Mouse (Mus musculus) right cerebral cortex, adult 18-20 months (tissue): ENCODE measurements around the gene Med13l.

Source experiments
- DNase-seq: peaks from one replicate; pipeline ENCODE4 v3.0.0; 2022; ENCODE audit warnings: mixed read lengths

Gene Med13l

GRCm38 (mm10) chr5:118596452-118597092 lies 36.1 kb downstream of the Med13l start:
- no peak for DNase-seq

- no peak for DNase-seq
Observed at GRCm38 (mm10) chr5:118598601-118599000, 38.1 kb downstream of the Med13l start.

- DNase-seq, result no peak
Observed at GRCm38 (mm10) chr5:118601452-118601851, 41.0 kb downstream of the Med13l start.

- DNase-seq, result no peak
Observed at GRCm38 (mm10) chr5:118602706-118603105, 42.2 kb downstream of the Med13l start.

- no peak for DNase-seq
Observed at GRCm38 (mm10) chr5:118605424-118606067, 45.1 kb downstream of the Med13l start.

- no peak for DNase-seq
Observed at GRCm38 (mm10) chr5:118606636-118607035, 46.2 kb downstream of the Med13l start.

GRCm38 (mm10) chr5:118607900-118608299 lies 47.4 kb downstream of the Med13l start:
- no peak for DNase-seq

- DNase-seq, result no peak
Observed at GRCm38 (mm10) chr5:118610468-118610867, 50.0 kb downstream of the Med13l start.

GRCm38 (mm10) chr5:118612956-118613631 lies 52.6 kb downstream of the Med13l start:
- no peak for DNase-seq

GRCm38 (mm10) chr5:118613704-118614103 lies 53.2 kb downstream of the Med13l start:
- DNase-seq, result no peak

GRCm38 (mm10) chr5:118614116-118614515 lies 53.6 kb downstream of the Med13l start:
- peak; percentile 37 for DNase-seq

GRCm38 (mm10) chr5:118614571-118614981 lies 54.1 kb downstream of the Med13l start:
- DNase-seq, result no peak

GRCm38 (mm10) chr5:118618963-118619610 lies 58.6 kb downstream of the Med13l start:
- no peak for DNase-seq

- no peak for DNase-seq
Observed at GRCm38 (mm10) chr5:118619801-118620200, 59.3 kb downstream of the Med13l start.

GRCm38 (mm10) chr5:118620330-118620910 lies 59.9 kb downstream of the Med13l start:
- no peak for DNase-seq

GRCm38 (mm10) chr5:118621877-118622276 lies 61.4 kb downstream of the Med13l start:
- no peak for DNase-seq

GRCm38 (mm10) chr5:118622346-118622745 lies 61.9 kb downstream of the Med13l start:
- DNase-seq, result no peak

- no peak for DNase-seq
Observed at GRCm38 (mm10) chr5:118623797-118624196, 63.3 kb downstream of the Med13l start.

GRCm38 (mm10) chr5:118627630-118628029 lies 67.2 kb downstream of the Med13l start:
- no peak for DNase-seq

- DNase-seq, result no peak
Observed at GRCm38 (mm10) chr5:118628211-118628610, 67.7 kb downstream of the Med13l start.

- no peak for DNase-seq
Observed at GRCm38 (mm10) chr5:118632346-118632745, 71.9 kb downstream of the Med13l start.

- DNase-seq, result no peak
Observed at GRCm38 (mm10) chr5:118633106-118633505, 72.6 kb downstream of the Med13l start.
